Mouse (Mus musculus) left cerebral cortex, postnatal 4 days (tissue): ENCODE data around the gene Adgrl3. TPM values are rescaled to one million over a fixed set of nuclear protein-coding genes. Genes with fewer than 3 reads are reported as not detected.

Experiments
- DNase-seq: peaks from one replicate; pipeline ENCODE4 v3.0.0-alpha.2; 2022
- intact Hi-C: fragments of 180-260 bp; cut with DNase I; formaldehyde crosslinking; loops from one replicate; pipeline ENCODE4 v1.15.1; 2025
- total RNA-seq, 2 experiments: library from RNA; stranded (reverse); gene quantifications; 2 replicates each; pipeline ENCODE4 v1.2.3; 2021

Adgrl3 gene
- total RNA-seq, 2 experiments from 2014 or later, result 247 to 254 TPM

- intact Hi-C loops, result no loop called here
- DNase-seq, result no peak
Measured at GRCm38 (mm10) chr5:81364198-81364643, 344.3 kb downstream of the Adgrl3 start.

GRCm38 (mm10) chr5:81365250-81365649, 345.3 kb downstream of the Adgrl3 start:
- intact Hi-C loops, result no loop called here
- no peak for DNase-seq

- no peak for DNase-seq
- intact Hi-C loops, result no loop called here
Measured at GRCm38 (mm10) chr5:81370126-81370850, 350.4 kb downstream of the Adgrl3 start.

- no peak for DNase-seq
- intact Hi-C loops, result no loop called here
Measured at GRCm38 (mm10) chr5:81375992-81376391, 356.1 kb downstream of the Adgrl3 start.

- intact Hi-C loops, result no loop called here
- DNase-seq, result no peak
Measured at GRCm38 (mm10) chr5:81405582-81406143, 385.7 kb downstream of the Adgrl3 start.

GRCm38 (mm10) chr5:81417326-81417725, 397.4 kb downstream of the Adgrl3 start:
- intact Hi-C loops, result no loop called here
- no peak for DNase-seq

- DNase-seq, result no peak
- intact Hi-C loops, result no loop called here
Measured at GRCm38 (mm10) chr5:81427393-81427792, 407.5 kb downstream of the Adgrl3 start.

- intact Hi-C loops, result no loop called here
- DNase-seq, result no peak
Measured at GRCm38 (mm10) chr5:81436375-81436774, 416.4 kb downstream of the Adgrl3 start.

GRCm38 (mm10) chr5:81442150-81442549, 422.2 kb downstream of the Adgrl3 start:
- intact Hi-C loops, result no loop called here
- DNase-seq, result no peak

GRCm38 (mm10) chr5:81465971-81466370, 446.0 kb downstream of the Adgrl3 start:
- intact Hi-C loops, result no loop called here
- DNase-seq, result no peak

- DNase-seq, result no peak
- intact Hi-C loops, result no loop called here
Measured at GRCm38 (mm10) chr5:81474681-81475080, 454.7 kb downstream of the Adgrl3 start.

- DNase-seq, result no peak
Measured at GRCm38 (mm10) chr5:81475406-81475805, 455.5 kb downstream of the Adgrl3 start.

GRCm38 (mm10) chr5:81475971-81476606, 456.2 kb downstream of the Adgrl3 start:
- intact Hi-C loops, result no loop called here
- DNase-seq, result no peak

More at GRCm38 (mm10) chr5:81475406-81475805, 455.5 kb downstream of the Adgrl3 start:
- intact Hi-C loops, result no loop called here

GRCm38 (mm10) chr5:81480911-81481310, 461.0 kb downstream of the Adgrl3 start:
- intact Hi-C loops, result no loop called here
- DNase-seq, result no peak

GRCm38 (mm10) chr5:81483890-81484289, 464.0 kb downstream of the Adgrl3 start:
- intact Hi-C loops, result no loop called here
- no peak for DNase-seq

GRCm38 (mm10) chr5:81501076-81501475, 481.1 kb downstream of the Adgrl3 start:
- no peak for DNase-seq
- intact Hi-C loops, result no loop called here

GRCm38 (mm10) chr5:81518720-81519496, 499.0 kb downstream of the Adgrl3 start:
- intact Hi-C loops, result no loop called here
- DNase-seq, result no peak

GRCm38 (mm10) chr5:81519497-81520382, 499.8 kb downstream of the Adgrl3 start:
- peak; percentile 55 for DNase-seq
- intact Hi-C loops, result loop anchor here (10.0 kb wide), 1 partner anchor 495 kb away; the partner anchor contains the start of gene Adgrl3

- intact Hi-C loops, result loop anchor here (10.0 kb wide), 1 partner anchor 498 kb away; the partner anchor contains the start of gene Adgrl3
- DNase-seq, result no peak
Measured at GRCm38 (mm10) chr5:81522760-81523159, 502.8 kb downstream of the Adgrl3 start.

GRCm38 (mm10) chr5:81524532-81524961, 504.6 kb downstream of the Adgrl3 start:
- DNase-seq, result no peak
- intact Hi-C loops, result loop anchor here (10.0 kb wide), 1 partner anchor 500 kb away; the partner anchor contains the start of gene Adgrl3
